ENCODE assay signal across 12 mouse cellular contexts in the genomic region with DNA sequence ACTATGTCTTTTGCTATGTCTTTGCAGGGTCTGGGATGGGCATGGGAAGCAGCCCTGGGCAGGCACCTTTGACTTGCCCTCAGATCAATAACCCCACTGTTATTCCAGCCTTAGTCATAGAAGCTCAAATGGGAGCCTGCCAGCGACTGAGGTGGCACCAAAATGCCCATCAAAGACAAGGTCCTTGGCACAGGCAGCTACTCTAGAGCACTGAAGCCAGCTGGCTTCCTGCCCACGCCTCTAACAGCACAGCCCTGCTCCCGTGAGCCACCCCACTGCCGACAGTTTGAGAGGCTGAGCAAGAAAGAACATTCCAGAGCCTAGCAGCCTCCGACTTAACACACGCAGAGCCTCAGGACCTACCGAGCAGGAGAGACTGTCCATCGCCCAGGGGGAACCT. TPM values are rescaled to one million over a fixed set of nuclear protein-coding genes. Genes with fewer than 3 reads are reported as not detected.
DNase-seq lines count a peak whose midpoint lies in the region; ATAC-seq and TF ChIP-seq lines count a peak whose summit lies in the region.
"Had no signal": no experiment of that assay in that cellular context is flagged by ENCODE, and none has a peak within 500 bp of the region (broad histone marks: within the 10 kb centered on the region; RNA-seq: fewer than 3 reads in every experiment).

No protein-coding gene starts in this region.

- DNase-seq in left cerebral cortex, postnatal 14 days (ENCODE audit: low spot score in 2 of 2): peak; percentile 41 to 45
- no peak for DNase-seq in left cerebral cortex, adult 11 months (ENCODE audit: low spot score)
- peak; percentile 85 for DNase-seq in adrenal gland, postnatal 25 days
- DNase-seq in cerebellum, postnatal 36 days: peak; percentile 72 to 78
- peak; percentile 46 for DNase-seq in lung, adult 2 months
- DNase-seq in T-cell, adult 2 months (ENCODE audit: low spot score): no peak
- no peak for DNase-seq in MN1 (ENCODE audit: low spot score)

- TF ChIP-seq CTCF in lung, adult 2 months (IDR thresholded peaks at IDR 0.05; ENCODE audit: insufficient read depth, low read length): no peak

- no peaks in the 10 kb centered on the region for H3K4me1 ChIP-seq in lung, adult 2 months (ENCODE audit: control insufficient read depth, insufficient read depth, low read length)
- H3K4me1 ChIP-seq: lung, embryonic 15.5 days had no signal

- no peak for TF ChIP-seq POLR2A in lung, adult 2 months (IDR thresholded peaks at IDR 0.05; ENCODE audit: borderline replicate concordance, extremely low read depth, low read depth, low read length)

- WGBS in lung, adult 2 months: 49% methylated on average over 8 of the region's 8 CpGs

- no peak for ATAC-seq in megakaryocyte, adult 5-6 weeks (ENCODE audit: poor library complexity, severe bottlenecking)

- H3K4me3 ChIP-seq in lung, adult 2 months (replicated peaks; ENCODE audit: extremely low read depth, low read depth, low read length): no peak overlapping the region
- H3K4me3 ChIP-seq: lung, embryonic 15.5 days had no signal

- intact Hi-C loops in left cerebral cortex, postnatal 14 days (cut with DNase I): no loop called here

RNA-seq across cellular contexts. Expression of a gene that starts 23.3 kb away (rescaled TPM):
- total RNA-seq in left cerebral cortex, postnatal 14 days (2021): 1 to 10 TPM; 1.1 to 2.5 TPM
- total RNA-seq in adrenal gland, postnatal 25 days (2021): 8.4 and 13.2 TPM in 2 replicates
- 1.2 and 1.8 TPM in 2 replicates for polyA plus RNA-seq in lung, adult 2 months (2012; rRNA removed)
- 34.0 and 34.1 TPM in 2 replicates for total RNA-seq in megakaryocyte, adult 5-6 weeks (2015)
- total RNA-seq in megakaryocyte, adult 5-6 weeks (2017): 16.3 and 17.2 TPM in 2 replicates
- total RNA-seq: gastrocnemius, adult 8-10 months; neutrophil, adult 5-6 weeks had no signal

RNA-seq across cellular contexts. Expression of a gene that starts 27.8 kb away (rescaled TPM):
- total RNA-seq in left cerebral cortex, postnatal 14 days (2021): not detected
- 0.18 TPM in 1 of 2 replicates, not detected in the other for total RNA-seq in adrenal gland, postnatal 25 days (2021)
- polyA plus RNA-seq in lung, adult 2 months (2012; rRNA removed): 0.08 and 0.11 TPM in 2 replicates
- total RNA-seq in megakaryocyte, adult 5-6 weeks (2015): 0.29 and 0.93 TPM in 2 replicates
- total RNA-seq in megakaryocyte, adult 5-6 weeks (2017): 0.37 and 0.77 TPM in 2 replicates
- total RNA-seq: gastrocnemius, adult 8-10 months; layer of hippocampus, postnatal 10 days; neutrophil, adult 5-6 weeks had no signal

Comparison
In these comparisons a context has a peak if more than half of its experiments do, and no peak if none do; other contexts are left out.
1. DNase-seq: peak in left cerebral cortex, postnatal 14 days (2 of 2), adrenal gland, postnatal 25 days (single experiment), cerebellum, postnatal 36 days (2 of 2) and lung, adult 2 months (single experiment); none in left cerebral cortex, adult 11 months (single experiment), T-cell, adult 2 months (single experiment) and MN1 (single experiment).